In the genomic region with DNA sequence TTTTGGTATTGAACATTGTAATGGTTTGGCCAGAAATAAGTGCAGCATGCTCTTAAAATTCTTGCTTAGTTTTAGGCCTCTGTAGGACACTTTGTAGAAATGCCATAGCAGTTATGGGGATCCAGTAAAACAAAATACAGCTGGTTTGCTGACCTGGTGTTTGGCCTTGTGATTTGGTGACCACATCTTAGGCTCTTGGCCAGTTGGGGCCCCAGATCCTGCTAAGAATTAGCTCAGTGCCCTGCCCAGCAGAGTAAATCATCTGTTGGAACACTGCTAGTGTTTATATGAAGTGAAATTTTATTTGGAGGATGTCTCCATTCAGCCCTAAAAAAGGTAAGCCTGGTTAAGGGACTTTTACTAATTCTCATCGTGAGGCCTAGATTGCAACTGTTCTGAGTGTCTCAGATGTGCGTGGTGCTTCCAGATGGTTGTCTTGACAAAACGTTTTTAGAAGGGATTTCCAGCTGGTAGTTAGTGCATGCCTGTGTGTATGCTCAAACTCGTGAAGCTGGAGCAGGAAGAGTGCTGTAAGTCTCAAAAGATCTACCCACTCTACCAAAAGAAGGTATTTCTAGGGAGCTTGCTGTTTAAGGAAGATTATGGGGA, we compare ENCODE assay signal across 8 mouse cellular contexts. TPM values are rescaled to one million over a fixed set of nuclear protein-coding genes. Genes with fewer than 3 reads are reported as not detected.
DNase-seq lines count a peak whose midpoint lies in the region; ATAC-seq and TF ChIP-seq lines count a peak whose summit lies in the region.

No protein-coding gene starts in this region.

- DNase-seq in kidney, postnatal 14 days, result peak; percentile 63
- DNase-seq in lung, postnatal 10 days, result peak; percentile 59
- no peak for DNase-seq in thymus, postnatal 4 days
- DNase-seq in testis, postnatal 10 days (ENCODE audit: low spot score), result no peak

- H3K27ac ChIP-seq in cortical plate, adult 2 months (ENCODE audit: insufficient read depth, low read length), result no peak overlapping the region
- H3K27ac ChIP-seq in heart, embryonic 15.5 days, result peak overlapping the region; percentile 6

- peaks cover 64% of the 10 kb centered on the region for H3K4me1 ChIP-seq in megakaryocyte, embryonic 14.5 days
- H3K4me1 ChIP-seq in cortical plate, adult 2 months (ENCODE audit: control insufficient read depth, insufficient read depth, low read length), result peaks cover 5% of the 10 kb centered on the region; the same call in 1 of the 2 replicates
- peaks cover 47% of the 10 kb centered on the region for H3K4me1 ChIP-seq in heart, embryonic 15.5 days (replicated peaks)

- no peak for ATAC-seq in megakaryocyte, adult 5-6 weeks (ENCODE audit: poor library complexity, severe bottlenecking)
- no peak for ATAC-seq in heart, embryonic 15.5 days (replicated peaks; ENCODE audit: insufficient number of reproducible peaks, insufficient read depth, low FRiP score, low read depth)

- H3K9ac ChIP-seq in heart, embryonic 15.5 days, result peak overlapping the region; percentile 53

- TF ChIP-seq POLR2A in cortical plate, adult 2 months (IDR thresholded peaks at IDR 0.05; ENCODE audit: extremely low read depth, insufficient read depth, low read length), result no peak

- WGBS in heart, embryonic 15.5 days, result 2% methylated on average over 4 of the region's 4 CpGs

- no peak for TF ChIP-seq CTCF in cortical plate, adult 2 months (IDR thresholded peaks at IDR 0.05; ENCODE audit: extremely low read depth, insufficient read depth, low read length)

- no peaks in the 10 kb centered on the region for H3K27me3 ChIP-seq in megakaryocyte, embryonic 14.5 days (replicated peaks)
- no peaks in the 10 kb centered on the region for H3K27me3 ChIP-seq in heart, embryonic 15.5 days

- no peaks in the 10 kb centered on the region for H3K9me3 ChIP-seq in megakaryocyte, embryonic 14.5 days
- no peaks in the 10 kb centered on the region for H3K9me3 ChIP-seq in heart, embryonic 15.5 days (replicated peaks)

- H3K4me3 ChIP-seq in megakaryocyte, embryonic 14.5 days (replicated peaks), result peak overlapping the region; percentile 100
- peak overlapping the region; percentile 27; the same call in 1 of the 2 replicates for H3K4me3 ChIP-seq in cortical plate, adult 2 months (ENCODE audit: insufficient read depth, low read length)
- H3K4me3 ChIP-seq in heart, embryonic 15.5 days, result peak overlapping the region; percentile 46

- H3K4me2 ChIP-seq in heart, embryonic 15.5 days, result peak overlapping the region; percentile 89

- peaks cover 47% of the 10 kb centered on the region for H3K36me3 ChIP-seq in megakaryocyte, embryonic 14.5 days (replicated peaks; ENCODE audit: low read length)
- peaks cover 8% of the 10 kb centered on the region; the same call in 1 of the 2 replicates for H3K36me3 ChIP-seq in heart, embryonic 15.5 days

RNA-seq across cellular contexts. Expression of a gene that starts 3.9 kb away (rescaled TPM):
- 10.9 and 18.5 TPM in 2 replicates for polyA plus RNA-seq in megakaryocyte, embryonic 14.5 days (2012; ENCODE audit: insufficient read depth, low replicate concordance)
- 23.5 and 24.1 TPM in 2 replicates for total RNA-seq in megakaryocyte, adult 5-6 weeks (2015)
- total RNA-seq in megakaryocyte, adult 5-6 weeks (2017), result 21.6 and 26.5 TPM in 2 replicates
- polyA plus RNA-seq in cortical plate, adult 2 months (2012; rRNA removed), result 21.0 and 21.3 TPM in 2 replicates
- 36.8 and 39.1 TPM in 2 replicates for polyA plus RNA-seq in heart, embryonic 15.5 days (2015; fragmentation: Nextera tagmentation; extraction: Ambion mirVana)

Comparison
In these comparisons a context has a peak if more than half of its experiments do, and no peak if none do; other contexts are left out.
1. H3K4me3 ChIP-seq: peak in every context shown above with its lines; median percentile 100 in megakaryocyte, embryonic 14.5 days; 46 in heart, embryonic 15.5 days; 27 in cortical plate, adult 2 months.
2. DNase-seq: peak in kidney, postnatal 14 days (single experiment) and lung, postnatal 10 days (single experiment); none in thymus, postnatal 4 days (single experiment) and testis, postnatal 10 days (single experiment).